Mouse (Mus musculus) bone marrow, adult 2 months (tissue): Measurements from ENCODE around the gene Glis3.

Experiments used
- CTCF ChIP-seq: fragments of 200-500 bp; IDR thresholded peaks from 2 replicates; pipeline ENCODE4 v1.5.1; 2011; ENCODE audit warnings: low read length, control low read depth; ENCODE audit not compliant: control insufficient read depth, insufficient read depth
- POLR2A ChIP-seq: fragments of 200-500 bp; IDR thresholded peaks from 2 replicates; pipeline ENCODE4 v1.6.1; 2011; ENCODE audit warnings: low read depth, mild to moderate bottlenecking, control low read depth, low read length, borderline replicate concordance; ENCODE audit not compliant: control insufficient read depth

- no peak for TF ChIP-seq CTCF
- no peak for TF ChIP-seq POLR2A
Observed at GRCm38 (mm10) chr19:28500505-28500904, 179.4 kb downstream of the Glis3 start.
